Mouse (Mus musculus): ENCODE data around the gene Cep164. TPM values are rescaled to one million over a fixed set of nuclear protein-coding genes. Genes with fewer than 3 reads are reported as not detected.

The Cep164 gene
- total RNA-seq, 2 experiments from 2014 or later, result 13.9 to 15.7 TPM

Other genes starting within 250 kb of the Cep164 start
- 10 to 100 TPM; 38.3 to 41.3 TPM for gene Bace1, start 9.9 kb upstream of the Cep164 start, total RNA-seq (2021)
- gene Pcsk7, start 77.8 kb upstream of the Cep164 start, total RNA-seq (2021), result 10 to 100 TPM; 20.6 to 25.2 TPM
- 10 to 100 TPM; 36.3 to 39.4 TPM for gene Rnf214, start 78.2 kb upstream of the Cep164 start, total RNA-seq (2021)
- 100 to 1,000 TPM; 111 to 124 TPM for gene Tagln, start 107.4 kb upstream of the Cep164 start, total RNA-seq (2021)
- 10 to 100 TPM; 57.1 to 67.0 TPM for gene Sidt2, start 126.6 kb upstream of the Cep164 start, total RNA-seq (2021)
- 100 to 1,000 TPM; 104 TPM for gene Pafah1b2, start 184.0 kb upstream of the Cep164 start, total RNA-seq (2021)
- 10 to 100 TPM; 64.6 to 66.9 TPM for gene Sik3, start 184.1 kb upstream of the Cep164 start, total RNA-seq (2021)

Measured in heart, postnatal 4 days (tissue).